Mouse (Mus musculus): ENCODE measurements around the gene Sel1l3. TPM values are rescaled to one million over a fixed set of nuclear protein-coding genes. Genes with fewer than 3 reads are reported as not detected.

Gene Sel1l3
- polyA plus RNA-seq, 1 experiment from 2014 or later: 6.9 TPM

DNA sequence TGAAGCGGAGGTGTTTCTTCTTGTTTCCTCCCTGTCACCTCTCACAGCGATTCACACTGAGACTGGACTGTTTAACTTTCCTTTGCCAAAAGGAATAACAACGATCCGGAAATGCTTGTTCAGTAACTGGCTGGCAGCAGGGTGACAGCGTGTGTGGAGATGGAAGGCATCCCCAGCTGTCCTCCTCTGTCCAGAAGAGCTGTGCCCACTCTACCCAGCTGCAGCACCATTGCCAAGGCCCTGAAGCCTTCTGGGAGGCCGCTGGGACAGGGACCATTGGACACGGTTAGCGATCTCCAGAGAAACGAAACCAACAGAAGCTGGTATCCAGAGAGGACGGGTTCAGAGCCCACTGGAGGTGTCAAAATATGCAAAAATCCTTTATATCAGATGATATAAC is 30.2 kb upstream of the Sel1l3 start:
- no peaks in the 10 kb centered on the region for H3K9me3 ChIP-seq (ENCODE audit: control insufficient read depth, low read length)
- no peak overlapping the region for H3K4me2 ChIP-seq (ENCODE audit: low read depth, low read length)
- 75% methylated on average over 10 of the region's 10 CpGs for WGBS
- no peak overlapping the region for H3K9ac ChIP-seq (ENCODE audit: low read depth, low read length)
- H3K4me3 ChIP-seq (ENCODE audit: low read depth, low read length): no peak overlapping the region
- H3K27me3 ChIP-seq (replicated peaks; ENCODE audit: control insufficient read depth, insufficient read depth, low read length): no peaks in the 10 kb centered on the region
- H3K36me3 ChIP-seq (ENCODE audit: control insufficient read depth, insufficient read depth, low read length): no peaks in the 10 kb centered on the region
- H3K27ac ChIP-seq (replicated peaks; ENCODE audit: low read depth, low read length): no peak overlapping the region
- ATAC-seq (ENCODE audit: low read depth) (no peak), DNase-seq (ENCODE audit: low spot score) (no peak)
- no peaks in the 10 kb centered on the region for H3K4me1 ChIP-seq (ENCODE audit: control insufficient read depth, insufficient read depth, low read length)

GRCm38 (mm10) chr5:53242865-53243499 is 29.3 kb upstream of the Sel1l3 start:
- H3K9me3 ChIP-seq (ENCODE audit: control insufficient read depth, low read length): no peaks in the 10 kb centered on the region
- no peak overlapping the region for H3K27ac ChIP-seq (replicated peaks; ENCODE audit: low read depth, low read length)
- H3K4me2 ChIP-seq (ENCODE audit: low read depth, low read length): no peak overlapping the region
- no peaks in the 10 kb centered on the region for H3K36me3 ChIP-seq (ENCODE audit: control insufficient read depth, insufficient read depth, low read length)
- 88% methylated on average over 7 of the region's 7 CpGs for WGBS
- H3K9ac ChIP-seq (ENCODE audit: low read depth, low read length): no peak overlapping the region
- no peaks in the 10 kb centered on the region for H3K27me3 ChIP-seq (replicated peaks; ENCODE audit: control insufficient read depth, insufficient read depth, low read length)
- H3K4me1 ChIP-seq (ENCODE audit: control insufficient read depth, insufficient read depth, low read length): no peaks in the 10 kb centered on the region
- DNase-seq (ENCODE audit: low spot score) (no peak), ATAC-seq (ENCODE audit: low read depth) (no peak)
- no peak overlapping the region for H3K4me3 ChIP-seq (ENCODE audit: low read depth, low read length)

GRCm38 (mm10) chr5:53241963-53242362 is 28.2 kb upstream of the Sel1l3 start:
- no peak for DNase-seq (ENCODE audit: low spot score)
- Histone ChIP-seq H3K9ac (ENCODE audit: low read depth, low read length) (no peak overlapping the region), H3K36me3 (ENCODE audit: control insufficient read depth, insufficient read depth, low read length) (no peaks in the 10 kb centered on the region), H3K4me3 (ENCODE audit: low read depth, low read length) (no peak overlapping the region), H3K4me2 (ENCODE audit: low read depth, low read length) (no peak overlapping the region), H3K27me3 (replicated peaks; ENCODE audit: control insufficient read depth, insufficient read depth, low read length) (no peaks in the 10 kb centered on the region), H3K9me3 (ENCODE audit: control insufficient read depth, low read length) (no peaks in the 10 kb centered on the region), H3K4me1 (ENCODE audit: control insufficient read depth, insufficient read depth, low read length) (no peaks in the 10 kb centered on the region), H3K27ac (replicated peaks; ENCODE audit: low read depth, low read length) (no peak overlapping the region)
- no peak for ATAC-seq (ENCODE audit: low read depth)
- 80% methylated on average over 5 of the region's 5 CpGs for WGBS

GRCm38 (mm10) chr5:53241109-53241508 is 27.4 kb upstream of the Sel1l3 start:
- Histone ChIP-seq H3K4me2 (ENCODE audit: low read depth, low read length) (no peak overlapping the region), H3K9me3 (ENCODE audit: control insufficient read depth, low read length) (no peaks in the 10 kb centered on the region), H3K36me3 (ENCODE audit: control insufficient read depth, insufficient read depth, low read length) (no peaks in the 10 kb centered on the region), H3K9ac (ENCODE audit: low read depth, low read length) (no peak overlapping the region), H3K27ac (replicated peaks; ENCODE audit: low read depth, low read length) (no peak overlapping the region), H3K4me1 (ENCODE audit: control insufficient read depth, insufficient read depth, low read length) (no peaks in the 10 kb centered on the region), H3K27me3 (replicated peaks; ENCODE audit: control insufficient read depth, insufficient read depth, low read length) (no peaks in the 10 kb centered on the region), H3K4me3 (ENCODE audit: low read depth, low read length) (no peak overlapping the region)
- 48% methylated on average over 2 of the region's 2 CpGs for WGBS
- DNase-seq (ENCODE audit: low spot score) (peak; percentile 25), ATAC-seq (ENCODE audit: low read depth) (no peak)

GRCm38 (mm10) chr5:53239831-53240440 is 26.2 kb upstream of the Sel1l3 start:
- no peak for ATAC-seq (ENCODE audit: low read depth)
- H3K4me2 ChIP-seq (ENCODE audit: low read depth, low read length): no peak overlapping the region
- WGBS: 46% methylated on average over 11 of the region's 11 CpGs
- no peak overlapping the region for H3K9ac ChIP-seq (ENCODE audit: low read depth, low read length)
- H3K27ac ChIP-seq (replicated peaks; ENCODE audit: low read depth, low read length): no peak overlapping the region
- H3K9me3 ChIP-seq (ENCODE audit: control insufficient read depth, low read length): no peaks in the 10 kb centered on the region
- no peaks in the 10 kb centered on the region for H3K36me3 ChIP-seq (ENCODE audit: control insufficient read depth, insufficient read depth, low read length)
- no peak overlapping the region for H3K4me3 ChIP-seq (ENCODE audit: low read depth, low read length)
- no peak for DNase-seq (ENCODE audit: low spot score)
- no peaks in the 10 kb centered on the region for H3K27me3 ChIP-seq (replicated peaks; ENCODE audit: control insufficient read depth, insufficient read depth, low read length)
- H3K4me1 ChIP-seq (ENCODE audit: control insufficient read depth, insufficient read depth, low read length): no peaks in the 10 kb centered on the region

DNA sequence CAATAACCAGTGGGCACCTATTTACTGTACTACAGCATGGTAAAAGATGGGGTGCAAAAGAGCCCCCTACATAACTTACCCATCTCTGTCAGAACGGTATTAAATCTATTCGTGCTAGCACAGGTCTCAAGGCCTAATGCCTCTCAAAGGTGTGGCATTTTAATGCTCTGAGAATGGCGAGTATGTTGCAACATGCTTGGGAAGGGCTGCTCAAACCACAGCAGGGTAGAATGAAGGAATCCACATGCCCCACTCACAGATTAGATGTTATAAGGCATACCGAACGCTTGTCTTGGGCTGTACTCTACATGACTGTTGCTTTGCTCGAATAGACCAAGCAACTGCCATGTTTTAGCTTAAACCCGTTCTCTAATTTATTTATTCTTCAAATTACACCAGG is 25.5 kb upstream of the Sel1l3 start:
- H3K36me3 ChIP-seq (ENCODE audit: control insufficient read depth, insufficient read depth, low read length): no peaks in the 10 kb centered on the region
- ATAC-seq (ENCODE audit: low read depth): no peak
- H3K27ac ChIP-seq (replicated peaks; ENCODE audit: low read depth, low read length): no peak overlapping the region
- H3K9me3 ChIP-seq (ENCODE audit: control insufficient read depth, low read length): no peaks in the 10 kb centered on the region
- no peak overlapping the region for H3K9ac ChIP-seq (ENCODE audit: low read depth, low read length)
- H3K4me1 ChIP-seq (ENCODE audit: control insufficient read depth, insufficient read depth, low read length): no peaks in the 10 kb centered on the region
- H3K4me3 ChIP-seq (ENCODE audit: low read depth, low read length): no peak overlapping the region
- no peak overlapping the region for H3K4me2 ChIP-seq (ENCODE audit: low read depth, low read length)
- DNase-seq (ENCODE audit: low spot score): peak; percentile 42
- no peaks in the 10 kb centered on the region for H3K27me3 ChIP-seq (replicated peaks; ENCODE audit: control insufficient read depth, insufficient read depth, low read length)
- WGBS: 78% methylated on average over 7 of the region's 7 CpGs

DNA sequence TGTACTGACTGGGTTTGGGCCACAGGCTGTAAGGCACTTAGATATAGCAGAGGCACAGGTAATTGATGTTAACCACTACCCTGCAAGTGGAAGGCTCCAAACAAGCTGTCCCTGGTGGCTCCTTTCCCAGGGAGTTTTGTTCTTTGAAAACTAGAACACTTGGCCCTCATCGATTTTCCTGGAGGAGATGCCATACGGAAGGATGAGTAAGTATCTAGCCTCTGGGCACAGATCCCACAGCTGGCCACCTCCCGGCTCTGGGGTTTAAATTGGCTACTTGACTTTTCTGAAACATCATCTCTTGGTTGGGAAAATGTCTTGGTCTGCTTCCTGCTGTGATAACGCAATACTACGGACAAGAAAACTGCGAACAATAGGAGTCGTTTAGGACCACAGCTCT is 25.0 kb upstream of the Sel1l3 start:
- H3K4me2 ChIP-seq (ENCODE audit: low read depth, low read length): no peak overlapping the region
- no peak for DNase-seq (ENCODE audit: low spot score)
- no peaks in the 10 kb centered on the region for H3K4me1 ChIP-seq (ENCODE audit: control insufficient read depth, insufficient read depth, low read length)
- no peaks in the 10 kb centered on the region for H3K9me3 ChIP-seq (ENCODE audit: control insufficient read depth, low read length)
- no peaks in the 10 kb centered on the region for H3K27me3 ChIP-seq (replicated peaks; ENCODE audit: control insufficient read depth, insufficient read depth, low read length)
- H3K27ac ChIP-seq (replicated peaks; ENCODE audit: low read depth, low read length): no peak overlapping the region
- no peaks in the 10 kb centered on the region for H3K36me3 ChIP-seq (ENCODE audit: control insufficient read depth, insufficient read depth, low read length)
- WGBS: 76% methylated on average over 7 of the region's 7 CpGs
- no peak overlapping the region for H3K9ac ChIP-seq (ENCODE audit: low read depth, low read length)
- no peak for ATAC-seq (ENCODE audit: low read depth)
- H3K4me3 ChIP-seq (ENCODE audit: low read depth, low read length): no peak overlapping the region

DNA sequence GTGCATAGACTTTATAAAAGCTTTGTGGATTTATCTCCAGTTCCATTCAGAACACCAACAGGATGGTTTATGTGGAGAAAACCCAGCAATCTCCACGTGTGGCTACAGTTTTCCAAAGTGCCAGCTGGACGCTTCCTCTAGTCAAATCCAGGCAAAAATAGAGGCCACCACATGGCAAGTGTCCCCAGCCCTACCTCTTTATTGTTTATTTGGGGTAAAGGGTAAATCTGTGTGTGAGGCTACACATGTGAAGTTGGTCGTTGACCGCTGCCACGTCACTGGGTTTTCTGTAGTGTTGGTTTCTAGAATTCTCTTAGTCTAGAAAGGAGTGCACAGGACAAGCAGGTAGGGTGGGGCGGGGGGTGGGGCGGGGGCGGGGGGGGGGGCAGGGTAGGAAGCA is 23.0 kb upstream of the Sel1l3 start:
- Histone ChIP-seq H3K9me3 (ENCODE audit: control insufficient read depth, low read length) (no peaks in the 10 kb centered on the region), H3K27ac (replicated peaks; ENCODE audit: low read depth, low read length) (no peak overlapping the region), H3K9ac (ENCODE audit: low read depth, low read length) (no peak overlapping the region), H3K36me3 (ENCODE audit: control insufficient read depth, insufficient read depth, low read length) (no peaks in the 10 kb centered on the region), H3K4me1 (ENCODE audit: control insufficient read depth, insufficient read depth, low read length) (no peaks in the 10 kb centered on the region), H3K4me3 (ENCODE audit: low read depth, low read length) (no peak overlapping the region), H3K27me3 (replicated peaks; ENCODE audit: control insufficient read depth, insufficient read depth, low read length) (no peaks in the 10 kb centered on the region), H3K4me2 (ENCODE audit: low read depth, low read length) (no peak overlapping the region)
- 78% methylated on average over 7 of the region's 8 CpGs for WGBS
- DNase-seq (ENCODE audit: low spot score): no peak
- ATAC-seq (ENCODE audit: low read depth): no peak

DNA sequence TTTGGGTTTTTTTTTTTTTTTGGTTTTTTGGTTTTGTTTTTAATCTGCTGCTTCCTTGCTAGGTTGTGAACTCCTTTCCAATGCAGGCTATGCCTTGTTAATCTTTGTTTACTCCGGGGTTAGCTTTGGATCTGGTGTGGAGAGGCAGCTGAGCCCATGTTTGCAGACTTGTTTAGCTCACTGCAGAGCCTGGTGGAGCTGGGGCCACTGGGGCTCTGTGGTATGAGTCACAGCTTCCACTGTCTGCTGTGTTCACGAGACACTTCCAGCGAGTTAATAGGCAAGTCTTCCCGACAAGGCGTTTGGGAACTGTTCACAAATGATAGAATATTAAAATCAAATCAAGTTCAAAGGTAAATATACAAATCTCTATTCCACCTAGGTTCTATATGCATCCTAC is 22.4 kb upstream of the Sel1l3 start:
- H3K9me3 ChIP-seq (ENCODE audit: control insufficient read depth, low read length): no peaks in the 10 kb centered on the region
- no peak for DNase-seq (ENCODE audit: low spot score)
- H3K27me3 ChIP-seq (replicated peaks; ENCODE audit: control insufficient read depth, insufficient read depth, low read length): no peaks in the 10 kb centered on the region
- no peaks in the 10 kb centered on the region for H3K36me3 ChIP-seq (ENCODE audit: control insufficient read depth, insufficient read depth, low read length)
- H3K4me3 ChIP-seq (ENCODE audit: low read depth, low read length): no peak overlapping the region
- no peaks in the 10 kb centered on the region for H3K4me1 ChIP-seq (ENCODE audit: control insufficient read depth, insufficient read depth, low read length)
- H3K27ac ChIP-seq (replicated peaks; ENCODE audit: low read depth, low read length): no peak overlapping the region
- 38% methylated on average over 5 of the region's 5 CpGs for WGBS
- ATAC-seq (ENCODE audit: low read depth): no peak; the same call in 1 of the 2 replicates
- H3K4me2 ChIP-seq (ENCODE audit: low read depth, low read length): no peak overlapping the region
- no peak overlapping the region for H3K9ac ChIP-seq (ENCODE audit: low read depth, low read length)

Data from embryonic facial prominence, embryonic 14.5 days (tissue).